Mouse (Mus musculus): ENCODE results near the gene Bend3. TPM values are rescaled to one million over a fixed set of nuclear protein-coding genes. Genes with fewer than 3 reads are reported as not detected.
A peak's percentile ranks its signal among the peaks of the same experiment; 100 is the strongest.
"Not testable (repeated sequence)": the region's sequence is repeated elsewhere in the genome, so short reads cannot be mapped to it uniquely, and the experiment has no call there.

Bend3 gene
- total RNA-seq, 2 experiments from 2014 or later: 7.8 to 10.0 TPM

DNA sequence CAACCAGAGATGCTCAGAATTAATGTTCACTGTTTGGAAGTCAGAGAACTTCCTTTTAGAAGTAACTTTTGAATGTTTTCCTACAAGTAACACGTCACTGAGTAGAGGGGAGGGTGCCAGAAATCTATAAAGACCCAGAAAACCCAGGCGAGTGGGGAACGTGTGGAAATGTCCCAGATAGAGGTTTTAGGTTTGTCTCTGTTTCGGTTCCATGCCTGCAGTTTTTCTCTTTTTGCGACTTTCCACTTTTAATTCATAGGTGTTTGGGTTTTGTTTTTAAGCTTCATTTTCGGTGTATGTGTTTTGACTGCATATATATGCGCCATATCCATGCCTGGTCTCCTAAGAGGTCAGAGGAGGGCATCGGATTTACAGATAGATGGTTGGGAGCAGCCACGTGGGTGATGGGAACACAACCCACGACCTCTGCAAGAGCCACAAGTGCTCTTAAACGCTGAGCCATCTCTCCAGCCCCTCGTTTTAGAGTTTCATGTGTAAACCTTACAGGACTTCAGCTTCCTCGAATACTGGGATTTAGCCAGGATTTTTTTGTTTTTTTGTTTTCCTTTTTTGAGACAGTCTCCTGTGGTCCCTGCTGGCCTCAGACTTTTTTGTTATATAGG is 1.7 kb downstream of the Bend3 start:
- no peak for DNase-seq

DNA sequence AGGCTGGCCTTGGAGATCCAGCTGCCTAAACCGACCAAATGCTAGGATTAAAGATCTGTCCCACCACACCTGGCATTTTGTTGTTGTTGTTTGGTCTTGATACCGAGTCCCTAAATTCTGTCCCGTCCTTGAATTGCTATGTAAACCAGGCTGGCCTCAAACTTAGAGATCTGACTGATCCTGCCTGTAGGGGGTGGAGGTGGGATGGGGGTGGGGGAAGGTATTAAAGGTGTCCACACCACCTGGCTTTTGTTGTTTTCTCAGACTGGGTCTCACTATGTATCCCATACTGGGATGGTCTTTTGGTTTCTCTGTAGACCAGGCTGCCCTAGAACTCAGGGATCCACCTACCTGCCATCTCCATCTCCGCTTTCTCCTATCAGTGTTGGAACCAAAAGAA is 2.5 kb downstream of the Bend3 start:
- DNase-seq: no peak

DNA sequence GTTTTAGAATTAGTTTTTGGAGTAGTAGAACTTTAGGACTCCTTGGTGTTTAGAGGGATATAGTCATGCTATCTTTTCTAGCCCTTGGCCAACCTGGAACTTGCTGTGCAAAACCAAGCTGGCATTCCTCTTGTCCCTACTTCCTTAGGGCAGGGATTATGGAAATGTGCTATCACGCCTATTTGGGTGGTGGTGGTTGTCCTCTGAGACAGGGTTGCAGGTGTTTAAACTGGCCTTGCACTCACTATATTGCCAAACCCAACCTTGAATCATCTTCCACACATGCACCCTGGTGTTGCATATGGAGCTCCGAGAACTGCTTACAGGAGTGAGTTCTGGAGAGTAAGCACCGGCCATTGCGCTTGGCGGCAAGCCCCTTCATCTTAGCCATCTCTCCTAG is 3.4 kb downstream of the Bend3 start:
- DNase-seq: no peak

DNA sequence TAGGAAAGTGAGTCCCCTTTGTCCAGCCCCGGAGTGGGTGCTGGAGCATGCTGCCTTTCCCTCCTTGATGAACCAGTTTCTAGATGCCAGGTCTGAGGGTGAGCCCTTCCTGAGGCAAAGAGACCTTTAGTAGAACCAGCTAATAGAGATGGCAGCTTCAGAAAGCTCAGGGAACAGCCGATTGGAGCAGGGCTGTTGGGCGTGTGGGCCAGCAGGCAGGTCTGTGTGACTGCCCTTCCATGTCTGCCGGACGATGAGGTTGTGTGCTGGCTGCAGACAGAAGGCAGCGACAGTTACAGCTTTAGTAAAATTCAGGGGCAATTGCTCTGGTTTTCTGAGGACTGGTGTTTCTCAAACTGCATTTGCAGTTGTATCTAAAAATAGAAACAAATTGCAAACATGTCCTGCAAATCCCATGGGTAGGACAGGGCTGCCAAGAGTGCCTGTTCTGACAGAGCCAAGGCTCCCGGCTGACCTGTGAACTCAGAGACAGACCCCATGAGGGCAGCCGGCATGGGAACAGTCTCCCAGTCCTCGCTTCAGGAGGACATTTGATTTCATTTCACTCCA is 4.9 kb downstream of the Bend3 start:
- peak; percentile 75 for DNase-seq

DNA sequence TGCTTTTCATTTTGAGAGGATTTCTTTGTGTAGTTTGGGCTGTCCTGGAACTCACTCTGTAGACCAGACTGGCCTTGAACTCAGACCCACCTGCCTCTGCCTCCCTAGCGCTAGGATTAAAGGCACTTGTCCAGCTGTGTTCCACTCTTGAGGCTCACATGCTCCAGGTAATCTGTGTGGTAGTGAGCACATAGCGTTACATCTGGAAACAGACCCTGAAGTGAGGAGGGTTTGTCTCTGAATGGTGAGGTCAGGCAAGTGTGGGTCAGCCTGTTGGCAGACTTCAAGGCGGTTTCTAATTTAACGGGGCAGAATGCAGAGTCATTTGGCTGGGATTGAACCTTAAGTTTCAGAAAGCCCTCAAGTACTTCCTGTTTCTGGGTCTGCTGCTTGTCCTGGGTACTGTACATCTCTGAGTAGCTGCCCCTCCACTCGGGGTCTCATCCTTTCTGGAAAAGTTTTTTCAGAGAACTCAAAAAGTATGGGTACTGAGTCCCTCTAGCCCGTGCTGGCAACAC is 7.2 kb downstream of the Bend3 start:
- no peak for DNase-seq

DNA sequence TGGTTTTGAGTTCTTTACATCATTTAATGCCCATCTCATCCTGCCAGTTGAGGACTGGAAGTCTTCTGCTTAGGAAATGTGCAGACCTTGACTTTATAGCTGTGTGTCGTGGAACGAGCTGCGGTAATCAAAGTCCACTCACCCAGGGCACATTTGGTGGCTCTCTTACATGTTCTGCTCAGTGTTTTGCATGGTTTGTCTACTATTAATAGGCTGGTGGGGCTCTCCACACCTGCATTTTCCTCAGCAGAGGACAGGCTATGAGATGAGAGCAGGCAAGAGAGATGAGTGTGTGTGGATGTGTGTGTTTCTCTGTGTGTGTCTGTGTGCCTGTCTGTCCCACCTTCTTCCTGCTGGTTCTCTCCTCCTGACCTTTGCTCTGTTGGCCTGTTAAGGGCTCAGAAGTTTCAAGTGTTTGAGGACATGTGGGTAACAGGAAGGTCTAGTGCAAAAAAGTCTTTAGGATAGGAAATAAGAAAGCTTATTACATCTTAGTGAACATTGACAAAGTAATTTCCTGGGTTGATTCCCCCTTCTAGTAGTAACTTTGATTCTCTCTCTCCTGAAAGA is 8.9 kb downstream of the Bend3 start:
- no peak for DNase-seq

DNA sequence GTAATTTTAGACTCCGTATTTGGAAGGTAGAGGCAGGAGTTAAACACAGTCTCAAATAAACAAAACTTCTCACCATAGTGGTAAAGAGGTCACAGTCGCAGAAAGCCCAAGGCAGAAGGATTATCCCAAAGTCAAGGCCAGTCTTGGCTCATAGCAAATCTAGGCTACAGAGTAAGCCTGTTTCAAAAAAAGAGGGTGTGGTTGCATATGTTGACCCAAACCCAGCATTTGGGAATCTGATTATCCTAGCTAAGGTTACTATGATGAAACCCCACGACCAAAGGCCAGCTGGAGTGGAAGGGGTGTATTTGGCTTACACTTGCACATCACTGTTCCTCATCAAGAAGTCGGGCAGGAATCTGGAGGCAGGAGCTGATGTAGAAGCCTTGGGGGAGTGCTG is 9.6 kb downstream of the Bend3 start:
- DNase-seq: no peak

DNA sequence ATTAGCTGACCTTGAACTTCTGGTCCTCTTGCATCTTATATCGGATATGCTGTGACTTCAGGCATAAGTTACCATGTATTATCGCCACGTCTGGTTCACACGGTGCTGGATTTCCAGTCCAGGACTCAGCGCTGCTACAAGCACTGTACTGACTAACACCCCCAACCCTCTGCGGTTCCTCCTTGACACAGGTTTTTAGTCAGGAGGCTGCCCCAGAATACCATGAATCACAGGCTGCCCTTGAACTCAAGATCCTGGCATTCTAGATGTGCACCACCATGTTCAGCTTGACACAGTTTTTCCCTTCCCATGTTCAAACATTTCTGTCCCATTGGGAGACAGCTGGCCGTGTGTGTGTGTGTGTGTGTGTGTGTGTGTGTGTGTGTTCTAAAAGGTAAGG is 10.5 kb downstream of the Bend3 start:
- DNase-seq: no peak

DNA sequence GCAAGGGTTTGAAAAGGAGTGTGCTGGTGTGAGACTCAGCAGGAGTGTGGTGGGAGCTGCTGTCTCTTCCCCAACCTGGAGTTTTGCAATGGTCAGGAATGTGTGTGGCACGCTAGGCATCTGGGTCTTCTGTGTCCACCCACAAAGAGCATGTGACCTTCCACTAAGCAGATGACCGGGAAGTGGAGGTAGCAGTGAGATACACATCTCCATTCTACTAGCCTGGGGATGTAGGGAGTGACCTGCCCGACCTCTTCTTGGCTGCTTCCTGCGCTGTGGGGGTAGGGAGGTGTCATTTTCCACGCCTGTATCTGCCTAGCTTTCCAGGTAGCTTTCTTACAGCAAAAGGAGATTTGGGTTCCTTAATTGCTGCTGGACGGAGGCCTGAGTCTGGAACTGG is 10.9 kb downstream of the Bend3 start:
- DNase-seq: no peak

DNA sequence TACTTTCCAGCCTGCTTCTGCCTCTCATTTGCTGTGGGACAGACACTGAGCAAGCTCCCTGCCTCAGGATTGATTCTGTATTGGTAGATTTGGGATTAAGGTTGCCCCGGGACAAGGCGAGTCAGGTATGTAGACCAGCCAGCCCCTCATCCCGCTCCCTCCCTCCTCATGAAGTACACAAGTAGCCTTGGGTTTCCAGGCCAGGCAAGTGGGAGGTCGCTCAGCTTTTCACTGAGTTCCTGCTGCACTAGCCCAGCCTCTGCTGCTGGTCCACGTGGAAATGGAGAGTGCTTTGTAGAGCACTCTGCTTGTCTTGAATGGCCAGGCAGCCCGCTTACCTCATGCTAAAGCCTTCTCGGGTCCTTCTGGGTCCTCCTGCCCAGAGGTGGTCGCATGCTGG is 11.4 kb downstream of the Bend3 start:
- DNase-seq: no peak

DNA sequence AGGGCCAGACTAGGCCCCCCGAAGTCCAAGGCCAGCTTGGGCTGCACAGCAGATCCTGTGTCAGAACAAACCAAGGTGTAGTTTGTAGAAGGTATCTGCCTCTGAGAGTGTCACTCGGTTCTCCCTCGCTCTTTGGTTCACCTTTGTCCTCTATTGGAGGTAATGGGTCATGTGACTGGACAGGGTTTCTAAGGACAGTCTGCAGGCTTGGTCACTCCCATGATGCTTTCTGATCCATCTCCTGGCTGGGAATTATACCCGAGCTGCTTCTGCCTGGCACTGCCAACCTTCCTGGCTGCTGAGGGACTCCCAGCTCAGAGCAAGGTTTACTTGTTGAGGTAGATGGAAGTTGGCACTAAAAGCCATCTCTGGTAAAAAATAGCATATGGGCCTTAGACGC is 12.2 kb downstream of the Bend3 start:
- no peak for DNase-seq

DNA sequence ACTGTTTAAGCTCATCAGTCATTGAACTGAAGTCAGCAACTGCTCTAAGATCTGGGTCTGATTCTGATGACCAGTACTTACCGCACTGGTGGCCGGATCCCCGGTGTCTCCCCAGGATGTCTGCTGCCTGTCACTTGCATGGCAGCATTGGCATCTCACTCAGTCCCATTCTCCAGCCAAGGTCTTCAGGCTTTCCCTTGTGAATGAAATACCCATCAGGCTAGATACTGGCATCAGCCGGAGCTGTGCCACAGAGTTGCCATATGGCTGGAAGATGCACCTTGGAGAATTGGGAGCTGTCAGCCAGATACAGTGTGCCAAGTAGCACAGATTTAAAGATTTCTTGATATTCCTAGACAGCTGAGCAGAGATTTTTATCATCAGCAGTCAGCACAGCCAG is 24.0 kb downstream of the Bend3 start:
- no peak for DNase-seq

DNA sequence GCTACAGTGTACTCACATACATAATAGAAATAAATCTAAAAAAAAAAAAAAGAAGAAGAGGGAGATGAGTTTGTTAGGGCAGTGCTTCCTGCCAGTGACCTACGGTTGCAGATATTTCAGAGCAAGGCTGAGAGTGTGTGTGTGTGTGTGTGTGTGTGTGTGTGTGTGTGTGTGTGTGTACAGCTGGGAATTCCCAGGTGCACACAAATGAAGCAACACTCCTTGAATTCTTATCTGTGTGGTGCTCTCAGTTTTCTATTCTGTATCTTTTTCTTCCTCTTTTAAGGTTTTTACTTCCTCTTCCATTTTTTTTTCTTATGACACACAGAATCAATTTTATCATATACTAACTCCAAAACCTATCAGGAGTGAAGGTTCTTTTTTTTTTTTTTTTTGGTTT is 25.7 kb downstream of the Bend3 start:
- DNase-seq: no peak

DNA sequence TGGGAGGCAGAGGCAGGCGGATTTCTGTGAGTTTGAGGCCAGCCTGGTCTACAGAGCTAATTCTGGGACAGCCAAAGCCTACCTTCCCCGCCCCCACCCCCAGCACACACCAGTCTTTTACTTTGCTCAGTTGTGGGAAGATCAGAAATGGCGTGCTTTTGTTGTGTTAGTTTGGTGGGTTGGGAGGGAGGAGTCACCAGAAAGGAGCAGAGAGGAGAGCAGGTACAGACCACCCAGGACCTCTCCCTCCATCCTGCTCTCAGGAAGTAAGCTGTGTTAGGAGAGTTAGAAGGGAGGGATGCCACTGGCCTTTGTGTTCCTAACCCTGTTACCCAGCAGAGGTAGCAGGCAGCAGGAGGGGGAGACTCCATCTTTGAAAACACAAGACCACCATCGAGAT is 28.4 kb downstream of the Bend3 start:
- DNase-seq: no peak

DNA sequence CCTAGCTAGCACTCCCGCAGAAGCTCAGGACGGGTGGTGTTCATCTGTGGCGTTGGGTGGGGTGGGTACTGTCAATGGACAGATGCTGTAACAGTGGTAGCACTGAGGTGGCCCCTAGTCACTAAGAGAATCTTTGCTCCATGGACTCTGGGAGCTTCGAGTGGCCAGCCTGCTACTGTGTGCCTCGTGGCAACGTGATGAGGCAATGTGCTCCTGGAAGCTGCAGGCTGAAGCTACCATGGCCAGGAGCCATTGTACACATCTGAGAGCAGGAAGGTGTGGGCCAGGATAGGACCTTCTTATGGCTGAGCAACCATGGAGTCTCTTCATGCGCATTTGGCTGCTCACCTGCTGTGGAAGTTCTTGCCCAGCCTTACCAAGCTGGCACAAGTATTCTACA is 30.6 kb downstream of the Bend3 start:
- DNase-seq: no peak

DNA sequence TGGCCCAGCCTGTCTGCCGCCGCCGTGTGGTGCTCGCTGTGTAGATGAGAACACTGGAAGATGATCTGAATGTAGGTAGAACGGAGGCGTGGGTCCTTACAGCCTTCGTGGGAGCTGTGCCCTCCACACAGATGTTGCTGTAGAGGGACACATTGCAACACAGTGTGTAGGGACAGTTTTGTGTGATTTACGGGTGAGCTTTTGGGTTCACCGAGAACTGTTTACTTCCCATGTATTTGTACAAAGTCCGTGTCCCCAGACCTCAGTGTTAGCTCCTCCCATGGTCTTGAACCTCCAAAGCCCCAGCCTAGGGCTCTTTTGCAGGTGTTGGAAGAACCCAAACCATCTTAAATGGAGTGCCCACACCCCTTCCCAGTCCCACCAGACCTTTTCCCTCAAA is 34.3 kb downstream of the Bend3 start:
- DNase-seq: no peak

DNA sequence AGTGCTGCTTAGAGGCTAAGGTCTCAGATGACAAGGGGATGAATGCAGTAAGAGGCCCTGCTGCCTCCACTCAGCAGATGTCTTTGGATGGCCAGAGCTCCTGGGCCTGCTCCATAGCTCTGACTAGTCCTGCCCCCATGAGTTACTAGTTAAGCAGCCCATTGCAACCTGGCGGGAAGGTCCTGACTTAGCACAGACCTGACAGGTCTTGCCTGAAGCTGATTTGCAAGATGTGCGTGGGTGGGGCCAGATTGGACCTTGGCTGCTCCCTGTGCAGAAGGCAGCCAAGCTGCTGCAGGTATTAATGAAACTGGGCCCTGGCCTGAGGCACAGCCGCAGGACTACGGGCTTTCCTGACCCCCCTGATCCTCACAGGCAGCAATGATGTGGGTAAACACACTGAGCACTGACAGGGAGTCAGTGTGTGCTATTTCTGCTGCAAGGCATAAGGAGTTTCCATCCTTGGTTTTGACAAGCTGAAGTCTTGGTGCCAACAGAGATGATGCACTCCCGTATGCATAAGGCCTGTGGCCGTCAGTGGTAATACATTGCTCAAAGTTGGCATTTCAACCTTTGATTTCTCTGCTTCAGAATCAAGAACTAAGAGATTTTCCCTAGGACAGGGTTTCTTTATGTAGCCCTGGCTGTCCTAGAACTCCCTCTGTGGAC is 38.5 kb downstream of the Bend3 start:
- no peak for DNase-seq

DNA sequence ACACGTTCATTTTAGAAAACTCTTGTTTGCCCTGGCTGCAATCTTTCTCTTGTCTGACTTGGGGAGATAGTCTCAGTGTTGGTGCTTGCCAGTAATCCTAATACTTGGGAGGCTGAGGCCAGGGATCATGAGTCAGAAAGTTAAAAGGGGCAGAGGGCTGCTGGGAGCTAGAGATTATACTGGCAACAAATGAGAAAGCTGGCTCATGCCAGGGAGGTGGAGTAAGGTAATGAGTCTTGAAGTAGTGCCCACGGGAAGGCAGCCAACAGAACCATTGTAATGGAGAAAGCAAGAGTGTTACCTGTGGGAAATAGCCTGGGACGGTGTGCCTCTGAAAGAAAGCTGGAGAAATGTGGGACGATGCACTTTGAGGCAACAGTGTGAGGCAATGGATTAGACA is 39.2 kb downstream of the Bend3 start:
- DNase-seq: peak; percentile 63

DNA sequence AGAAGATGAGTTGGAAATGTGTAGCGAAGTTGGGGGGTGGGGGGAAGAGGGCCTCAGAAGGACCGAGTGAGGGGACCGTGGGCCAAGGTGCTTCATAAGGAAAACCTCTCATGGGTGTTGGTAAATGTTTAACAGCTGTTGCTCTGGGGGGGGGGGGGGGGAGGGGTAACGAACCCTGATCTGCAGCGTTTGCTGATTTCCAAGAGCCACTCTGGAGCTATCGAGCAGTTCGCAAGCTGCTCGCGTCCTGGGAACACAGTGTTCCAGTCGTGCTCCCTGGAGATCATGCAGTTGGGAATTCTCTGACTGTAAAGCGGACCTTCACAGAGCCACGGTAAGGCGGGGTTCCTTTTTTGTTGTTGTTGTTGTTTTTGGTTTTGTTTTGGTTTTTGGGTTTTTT is 39.7 kb downstream of the Bend3 start:
- peak; percentile 65 for DNase-seq

DNA sequence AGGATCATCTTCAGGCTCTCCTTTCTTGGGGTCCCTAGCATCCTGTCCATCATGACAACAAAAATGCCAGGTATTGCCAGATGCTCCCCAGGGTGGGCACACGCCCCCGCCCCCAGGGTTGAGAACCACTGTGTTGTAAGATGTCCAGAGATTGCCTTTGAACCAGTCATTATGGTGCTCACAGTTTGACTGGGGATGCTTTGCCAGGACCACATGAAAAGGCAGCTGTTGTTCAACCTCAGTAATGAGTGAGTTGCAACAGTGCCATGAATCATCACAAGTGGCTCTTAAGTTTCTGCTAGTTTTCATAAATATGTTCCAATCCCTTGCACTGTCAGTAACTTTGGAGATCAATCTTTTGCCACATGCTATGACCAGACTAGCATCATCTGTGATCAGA is 41.3 kb downstream of the Bend3 start:
- no peak for DNase-seq

DNA sequence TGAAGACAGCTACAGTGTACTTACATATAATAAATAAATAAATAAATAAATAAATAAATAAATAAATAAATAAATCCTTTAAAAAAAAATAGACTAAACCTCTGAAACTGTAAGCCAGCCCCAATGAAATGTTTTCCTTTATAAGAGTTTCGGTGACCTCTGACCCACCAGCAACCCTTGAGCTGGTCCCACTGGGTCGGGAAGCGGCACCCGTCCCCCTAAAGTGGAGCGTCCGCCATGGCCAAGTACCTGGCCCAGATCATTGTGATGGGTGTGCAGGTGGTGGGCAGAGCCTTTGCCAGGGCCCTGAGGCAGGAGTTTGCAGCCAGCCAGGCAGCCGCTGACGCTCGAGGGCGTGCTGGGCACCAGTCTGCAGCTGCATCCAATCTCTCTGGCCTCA is 45.3 kb downstream of the Bend3 start, which contains the start of gene Gm9803:
Gene Gm9803, plus strand, starts transcription at position 154 of the 400 bp plus-strand sequence.
- DNase-seq: not testable (repeated sequence)

DNA sequence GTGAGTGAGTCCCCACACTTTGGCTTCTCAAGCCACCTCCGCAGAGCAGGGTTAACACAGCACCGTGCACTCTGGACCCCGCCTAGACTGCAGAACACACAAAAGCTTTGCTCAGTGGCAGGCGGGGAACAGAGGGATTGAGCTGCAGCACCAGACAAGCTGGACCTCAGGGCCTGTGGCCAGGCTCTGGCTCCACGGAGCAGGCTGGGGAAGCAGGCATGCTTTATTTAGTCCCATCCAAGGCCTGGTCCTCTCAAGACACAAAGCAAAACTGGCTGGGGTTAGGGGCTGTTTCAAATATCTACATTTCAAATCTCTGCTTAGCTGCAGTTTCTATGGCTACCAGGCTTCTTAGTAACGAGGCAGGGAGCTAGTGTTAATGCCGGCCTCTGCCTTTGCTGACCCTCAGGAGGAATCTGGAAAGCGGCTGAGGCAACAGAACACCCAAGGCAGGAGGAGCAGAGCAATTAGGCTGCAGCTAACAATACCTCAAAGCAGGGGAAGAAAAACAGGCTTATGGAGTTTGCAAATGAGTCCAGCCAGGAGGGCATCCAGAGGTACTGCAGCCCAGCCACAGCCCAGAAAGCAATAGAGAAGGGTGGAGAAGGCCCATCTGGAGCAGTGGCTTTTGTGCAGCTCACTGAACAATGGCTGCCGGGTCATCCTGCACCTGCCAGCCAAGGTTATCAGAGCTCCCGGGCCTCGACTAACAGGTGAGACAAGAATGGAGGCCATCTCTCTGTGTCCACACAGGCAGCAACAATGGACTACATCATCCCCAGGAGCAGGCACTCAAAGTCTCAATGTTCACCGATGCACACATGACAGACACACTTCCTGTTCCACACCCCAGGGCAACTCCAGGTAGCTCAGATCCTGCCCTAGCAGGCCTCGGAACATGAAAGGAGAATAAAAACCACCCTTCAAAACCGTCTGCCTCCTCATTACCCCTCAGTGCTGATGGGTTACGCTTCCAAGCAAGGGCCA is 48.9 kb downstream of the Bend3 start:
- DNase-seq: no peak

Data from adrenal gland, postnatal 10 days (tissue).